Mouse (Mus musculus) embryonic facial prominence, embryonic 15.5 days (tissue): ENCODE data around the gene Hhip. TPM values are rescaled to one million over a fixed set of nuclear protein-coding genes. Genes with fewer than 3 reads are reported as not detected.

ENCODE experiments used
- ATAC-seq: fragments of 200-750 bp; cut with Nextera tagmentation; 2 replicates; pipeline ENCODE4 v1.8.0; 2017; ENCODE audit warnings: low read depth, moderate TSS enrichment; ENCODE audit not compliant: insufficient number of reproducible peaks, low FRiP score, low TSS enrichment
- H3K27ac ChIP-seq: fragments of 300-500 bp; sonication (generic); replicated peaks from 2 replicates; pipeline ENCODE4 v1.5.1; 2015; ENCODE audit warnings: mild to moderate bottlenecking, inconsistent platforms
- H3K27me3 ChIP-seq: fragments of 300-500 bp; sonication (generic); 2 replicates; pipeline ENCODE4 v1.6.1; 2015; ENCODE audit warnings: inconsistent platforms
- H3K36me3 ChIP-seq: fragments of 300-500 bp; sonication (generic); 2 replicates; pipeline ENCODE4 v1.6.1; 2015; ENCODE audit warnings: mild to moderate bottlenecking, inconsistent platforms
- H3K4me1 ChIP-seq: fragments of 300-500 bp; sonication (generic); 2 replicates; pipeline ENCODE4 v1.6.1; 2015; ENCODE audit warnings: inconsistent platforms
- H3K4me2 ChIP-seq: fragments of 300-500 bp; sonication (generic); replicated peaks from 2 replicates; pipeline ENCODE4 v1.6.1; 2015; ENCODE audit warnings: mild to moderate bottlenecking, inconsistent platforms
- H3K4me3 ChIP-seq: fragments of 300-500 bp; sonication (generic); replicated peaks from 2 replicates; pipeline ENCODE4 v1.5.1; 2015; ENCODE audit warnings: mild to moderate bottlenecking, inconsistent platforms
- H3K9ac ChIP-seq: fragments of 300-500 bp; sonication (generic); 2 replicates; pipeline ENCODE4 v1.6.1; 2015; ENCODE audit warnings: inconsistent platforms
- H3K9me3 ChIP-seq: fragments of 300-500 bp; sonication (generic); replicated peaks from 2 replicates; pipeline ENCODE4 v1.6.1; 2016; ENCODE audit warnings: inconsistent platforms
- WGBS: fragments of 180-500 bp; shearing (Covaris S2); methylation state at CpG from one replicate; pipeline ENCODE4 v1.1.7; 2015; 5-methylcytosine and 5-hydroxymethylcytosine counted together
- polyA plus RNA-seq: library from polyadenylated mRNA; unstranded; fragments of >200 nt; fragmentation: Nextera tagmentation; extraction: Ambion mirVana; gene quantifications from 2 replicates; pipeline ENCODE4 v1.2.1, GENCODE M21; 2015

Gene Hhip
- polyA plus RNA-seq: 13.1 and 14.7 TPM in 2 replicates

DNA sequence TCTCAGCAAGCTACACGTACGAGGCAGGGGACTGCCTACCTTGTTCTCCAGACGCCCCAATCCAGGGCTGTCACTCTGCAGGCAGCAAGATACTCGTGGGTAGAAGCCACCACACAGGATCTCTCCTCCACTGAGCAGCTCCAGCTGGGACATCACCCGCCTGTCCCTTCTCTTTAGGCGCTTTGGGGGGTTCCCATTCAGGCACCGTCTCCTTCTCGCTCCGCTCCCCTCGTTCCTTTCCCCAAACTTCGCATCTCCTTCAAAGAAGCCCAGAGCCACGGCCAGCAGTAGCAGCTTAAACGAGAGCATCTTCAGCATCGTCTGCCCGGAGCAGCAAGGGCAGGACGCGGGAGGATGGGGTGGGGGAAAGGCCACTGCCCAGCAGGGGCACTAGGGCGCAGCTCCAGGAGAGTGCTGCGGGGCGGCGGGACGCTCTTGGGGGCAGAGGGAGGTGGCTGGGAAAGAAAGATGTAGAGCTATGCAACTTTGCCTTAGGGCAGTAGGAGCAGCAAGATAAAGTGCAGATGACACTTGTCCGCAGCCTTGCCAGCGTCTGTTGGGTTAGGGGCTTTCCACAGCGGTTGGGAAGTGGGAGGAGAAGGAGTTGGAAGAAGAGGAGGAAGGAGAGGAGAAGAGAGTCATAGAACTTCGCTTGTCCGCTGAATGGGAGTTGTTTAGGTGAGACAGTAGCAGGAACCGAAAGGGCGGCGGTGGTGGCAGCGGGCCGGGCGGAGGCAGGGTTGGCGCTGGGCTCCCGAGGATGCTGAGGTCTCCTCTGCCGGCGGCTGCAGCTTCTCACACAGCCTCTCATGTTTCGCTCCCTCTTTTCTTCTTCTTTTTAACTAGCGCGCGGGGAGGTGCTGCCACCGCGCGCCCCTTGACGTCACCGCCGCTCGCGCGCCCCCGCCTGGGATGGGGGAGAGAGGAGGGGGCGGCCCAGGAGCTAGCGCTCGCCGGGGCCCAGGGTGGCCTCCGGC, at the start of gene Hhip:
Hhip (minus strand) TSS at position 809 of the 977 bp plus-strand sequence.
- Histone ChIP-seq H3K36me3 (no peaks in the 10 kb centered on the region), H3K4me3 (peak within 1 kb of the TSS; percentile 56), H3K4me2 (peak within 1 kb of the TSS; percentile 87), H3K27me3 (peaks cover 5% of the 10 kb centered on the region; the same call in 1 of the 2 replicates), H3K4me1 (peaks cover 16% of the 10 kb centered on the region), H3K9ac (peak within 1 kb of the TSS; percentile 46), H3K27ac (0 out of 2 replicates have a peak within 1 kb of the TSS, but pooled peaks have one; percentile 39), H3K9me3 (no peaks in the 10 kb centered on the region)
- peak; percentile 82 for ATAC-seq
- WGBS: under 1% methylated on average over 33 of the region's 56 CpGs

DNA sequence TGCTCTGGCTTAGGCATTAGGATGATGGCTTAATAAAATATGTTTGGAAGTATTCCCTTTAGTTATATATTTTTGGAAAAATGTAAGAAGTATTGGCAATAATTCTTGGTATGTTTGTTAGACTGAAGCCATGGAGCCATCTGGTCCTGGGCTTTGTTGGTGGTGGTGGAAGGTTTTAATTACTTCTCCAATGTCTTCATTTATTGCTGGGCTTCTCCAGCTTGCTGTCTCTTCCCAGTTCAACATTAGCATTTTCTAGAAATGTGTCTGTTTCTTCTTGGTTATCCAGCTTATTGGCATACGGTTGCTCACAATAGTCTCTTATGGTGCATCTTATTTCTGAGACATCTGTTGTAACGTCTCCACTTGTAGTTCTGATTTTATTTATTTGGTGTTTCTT, 29.2 kb upstream of the Hhip start:
- ATAC-seq: no peak
- H3K4me1 ChIP-seq: no peaks in the 10 kb centered on the region
- WGBS: 57% methylated on average over 2 of the region's 2 CpGs

GRCm38 (mm10) chr8:80058193-80058592, 387 bp upstream of the Hhip start:
- Histone ChIP-seq H3K9ac (no peak overlapping the region), H3K27ac (no peak overlapping the region)

More for the DNA sequence above, 29.2 kb upstream of the Hhip start:
- Histone ChIP-seq H3K27me3 (no peaks in the 10 kb centered on the region), H3K27ac (no peak overlapping the region), H3K4me3 (no peak overlapping the region), H3K9ac (no peak overlapping the region), H3K36me3 (no peaks in the 10 kb centered on the region), H3K4me2 (no peak overlapping the region), H3K9me3 (no peaks in the 10 kb centered on the region)

DNA sequence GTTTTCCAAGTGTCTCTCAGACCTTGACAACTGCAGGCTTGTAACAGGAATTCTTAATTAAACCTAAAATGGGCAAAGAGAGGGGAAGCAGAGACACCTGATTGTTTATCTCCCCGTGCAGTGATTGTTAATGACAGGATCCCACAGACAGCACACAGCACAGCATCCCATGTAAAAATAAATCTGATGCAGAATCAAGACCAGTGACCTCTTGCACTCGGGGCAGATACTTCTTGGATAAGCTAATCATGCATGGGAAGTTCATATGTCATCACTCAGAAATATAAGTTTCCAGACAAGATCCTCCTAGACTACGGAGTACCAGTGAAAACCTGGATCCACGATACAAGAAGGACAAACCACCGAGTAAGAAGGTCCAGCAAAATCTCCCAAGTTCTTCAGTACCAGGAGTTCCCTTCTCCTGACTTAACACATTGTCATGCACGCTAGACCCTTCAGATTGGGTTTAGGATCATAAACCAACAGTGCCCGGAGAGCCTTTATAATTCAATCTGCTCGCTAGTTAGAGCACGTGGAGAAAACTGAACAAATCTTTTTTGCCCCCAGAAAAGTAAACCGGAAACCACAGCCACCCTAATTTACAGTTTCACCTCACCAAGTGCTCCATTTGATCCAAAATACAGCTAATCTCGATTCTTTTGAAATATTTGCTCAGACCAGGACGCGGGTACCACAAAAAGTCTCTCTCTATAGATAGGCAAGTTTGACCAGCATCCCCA, 1.3 kb downstream of the Hhip start:
- Histone ChIP-seq H3K4me1 (peaks cover 16% of the 10 kb centered on the region), H3K27ac (no peak overlapping the region), H3K4me2 (peak overlapping the region; percentile 87), H3K9me3 (no peaks in the 10 kb centered on the region), H3K4me3 (peak overlapping the region; percentile 56), H3K36me3 (no peaks in the 10 kb centered on the region), H3K9ac (no peak overlapping the region), H3K27me3 (peaks cover 5% of the 10 kb centered on the region; the same call in 1 of the 2 replicates)
- ATAC-seq: no peak
- WGBS: 7% methylated on average over 13 of the region's 13 CpGs

More at GRCm38 (mm10) chr8:80058193-80058592, 387 bp upstream of the Hhip start:
- 5% methylated on average over 6 of the region's 12 CpGs for whole genome bisulfite sequencing
- Histone ChIP-seq H3K27me3 (peaks cover 5% of the 10 kb centered on the region; the same call in 1 of the 2 replicates), H3K36me3 (no peaks in the 10 kb centered on the region), H3K4me2 (peak overlapping the region; percentile 87), H3K4me1 (peaks cover 16% of the 10 kb centered on the region), H3K9me3 (no peaks in the 10 kb centered on the region), H3K4me3 (peak overlapping the region; percentile 56)
- peak; percentile 46; the same call in 1 of the 2 replicates for ATAC-seq

- H3K4me2 ChIP-seq: peak overlapping the region; percentile 87
- no peak overlapping the region for H3K27ac ChIP-seq
- H3K9me3 ChIP-seq: no peaks in the 10 kb centered on the region
- H3K36me3 ChIP-seq: no peaks in the 10 kb centered on the region
- peaks cover 16% of the 10 kb centered on the region for H3K4me1 ChIP-seq
- ATAC-seq: no peak
- 10% methylated on average over 10 of the region's 10 CpGs for WGBS
- H3K27me3 ChIP-seq: peaks cover 5% of the 10 kb centered on the region; the same call in 1 of the 2 replicates
- H3K4me3 ChIP-seq: peak overlapping the region; percentile 56
- H3K9ac ChIP-seq: no peak overlapping the region
These were observed 2.0 kb downstream of the Hhip start for GRCm38 (mm10) chr8:80055777-80056176.

DNA sequence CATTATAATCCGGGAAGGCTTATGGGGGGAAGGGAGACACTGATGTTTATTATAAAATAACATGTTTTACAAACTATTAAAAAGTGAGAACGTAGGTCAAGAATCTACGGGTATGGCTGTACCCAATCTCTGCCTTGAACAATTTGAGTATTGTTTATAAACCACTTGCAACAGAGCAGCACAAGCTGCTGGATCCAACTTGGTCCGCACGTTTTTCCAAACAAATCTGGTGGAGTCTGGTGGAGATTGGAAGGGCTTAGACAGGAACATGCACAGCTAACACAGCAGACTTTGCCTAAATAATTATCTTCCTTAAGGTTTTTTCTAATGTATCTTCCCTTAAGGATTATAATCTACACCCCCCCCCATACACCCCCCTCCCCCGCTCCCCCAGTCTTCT, 2.7 kb downstream of the Hhip start:
- WGBS: 32% methylated on average over 6 of the region's 6 CpGs
- Histone ChIP-seq H3K36me3 (no peaks in the 10 kb centered on the region), H3K4me1 (peaks cover 16% of the 10 kb centered on the region), H3K9me3 (no peaks in the 10 kb centered on the region), H3K27ac (no peak overlapping the region), H3K9ac (no peak overlapping the region), H3K27me3 (peaks cover 5% of the 10 kb centered on the region; the same call in 1 of the 2 replicates), H3K4me3 (peak overlapping the region; percentile 56), H3K4me2 (peak overlapping the region; percentile 87)
- ATAC-seq: no peak

DNA sequence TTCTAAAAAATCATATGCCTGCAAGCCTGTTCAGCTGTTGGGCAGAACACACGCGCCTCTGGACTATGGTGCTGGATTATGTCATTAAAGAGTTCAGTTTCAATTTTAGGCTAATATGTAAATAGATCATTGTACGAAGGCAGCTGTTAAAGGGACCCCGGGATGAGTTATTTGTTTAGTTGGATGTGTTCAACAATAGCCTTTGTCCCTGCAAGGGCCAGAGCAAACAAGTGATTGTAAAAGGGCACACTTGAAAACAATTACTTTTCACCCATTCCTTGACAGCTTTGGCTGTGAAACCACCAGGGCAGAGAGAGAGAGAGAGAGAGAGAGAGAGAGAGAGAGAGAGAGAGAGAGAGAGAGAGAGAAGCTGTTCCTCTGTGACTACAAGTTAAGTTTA, 3.6 kb downstream of the Hhip start:
- Histone ChIP-seq H3K27me3 (peaks cover 5% of the 10 kb centered on the region; the same call in 1 of the 2 replicates), H3K27ac (no peak overlapping the region)

DNA sequence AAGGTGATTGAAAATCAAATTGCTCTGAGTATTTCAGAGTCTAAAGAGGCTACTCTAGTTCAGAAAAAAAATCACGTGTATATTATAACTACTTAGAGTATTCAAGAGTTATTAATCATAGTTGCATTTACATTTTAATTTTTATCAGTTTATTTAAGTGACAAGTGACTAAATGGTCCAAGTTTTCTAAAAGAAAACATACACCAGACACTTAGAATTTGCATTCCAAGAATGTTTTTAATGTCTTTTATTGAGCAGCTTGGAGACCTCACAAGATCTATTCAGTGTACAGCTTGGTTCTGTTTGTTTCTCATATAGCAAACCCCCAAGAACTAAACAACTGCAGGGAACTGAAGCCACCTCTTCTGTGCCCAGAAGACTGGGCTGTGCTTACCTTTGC, 5.0 kb downstream of the Hhip start:
- Histone ChIP-seq H3K27ac (no peak overlapping the region), H3K9ac (no peak overlapping the region), H3K27me3 (peaks cover 5% of the 10 kb centered on the region; the same call in 1 of the 2 replicates), H3K9me3 (no peaks in the 10 kb centered on the region), H3K4me2 (no peak overlapping the region), H3K4me1 (peaks cover 16% of the 10 kb centered on the region), H3K36me3 (no peaks in the 10 kb centered on the region), H3K4me3 (no peak overlapping the region)
- no peak for ATAC-seq
- 73% methylated on average over 1 of the region's 1 CpGs for WGBS

More for the DNA sequence above, 3.6 kb downstream of the Hhip start:
- no peak for ATAC-seq
- Histone ChIP-seq H3K4me1 (peaks cover 16% of the 10 kb centered on the region), H3K36me3 (no peaks in the 10 kb centered on the region), H3K4me3 (no peak overlapping the region), H3K9ac (no peak overlapping the region), H3K4me2 (no peak overlapping the region), H3K9me3 (no peaks in the 10 kb centered on the region)
- WGBS: 29% methylated on average over 4 of the region's 4 CpGs

DNA sequence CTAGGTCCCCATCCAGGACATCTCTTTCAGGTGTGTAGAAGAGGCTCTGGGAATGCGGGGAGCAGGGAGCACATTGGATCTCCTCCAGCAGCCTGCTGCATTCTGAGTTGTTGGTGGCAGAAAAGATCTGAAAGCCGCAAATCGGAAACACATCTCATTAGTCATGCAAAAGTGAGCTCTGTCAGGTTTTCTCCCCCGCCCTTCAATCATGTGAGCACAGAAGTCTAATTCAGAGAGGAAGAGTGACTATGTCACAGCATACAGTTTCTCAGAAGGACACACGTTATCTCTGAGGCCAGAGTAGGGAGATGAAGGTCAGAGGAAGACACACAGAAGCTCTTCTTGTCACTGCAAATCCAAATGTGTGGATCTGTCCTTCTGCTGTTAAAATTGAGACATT, 6.3 kb downstream of the Hhip start:
- Histone ChIP-seq H3K9ac (no peak overlapping the region), H3K27me3 (no peaks in the 10 kb centered on the region), H3K9me3 (no peaks in the 10 kb centered on the region), H3K36me3 (no peaks in the 10 kb centered on the region), H3K4me1 (0 out of 2 replicates have a peak, but pooled peaks cover 6% of the 10 kb centered on the region), H3K27ac (no peak overlapping the region), H3K4me3 (no peak overlapping the region), H3K4me2 (no peak overlapping the region)
- WGBS: 38% methylated on average over 5 of the region's 5 CpGs
- ATAC-seq: no peak

GRCm38 (mm10) chr8:80049256-80050005, 8.4 kb downstream of the Hhip start:
- Histone ChIP-seq H3K9me3 (no peaks in the 10 kb centered on the region), H3K9ac (no peak overlapping the region), H3K36me3 (no peaks in the 10 kb centered on the region), H3K4me2 (no peak overlapping the region), H3K27ac (no peak overlapping the region), H3K27me3 (no peaks in the 10 kb centered on the region), H3K4me3 (no peak overlapping the region), H3K4me1 (no peaks in the 10 kb centered on the region)
- ATAC-seq: no peak
- WGBS: 68% methylated on average over 15 of the region's 15 CpGs
